ENCODE assay signal across 11 mouse cellular contexts in the genomic region with DNA sequence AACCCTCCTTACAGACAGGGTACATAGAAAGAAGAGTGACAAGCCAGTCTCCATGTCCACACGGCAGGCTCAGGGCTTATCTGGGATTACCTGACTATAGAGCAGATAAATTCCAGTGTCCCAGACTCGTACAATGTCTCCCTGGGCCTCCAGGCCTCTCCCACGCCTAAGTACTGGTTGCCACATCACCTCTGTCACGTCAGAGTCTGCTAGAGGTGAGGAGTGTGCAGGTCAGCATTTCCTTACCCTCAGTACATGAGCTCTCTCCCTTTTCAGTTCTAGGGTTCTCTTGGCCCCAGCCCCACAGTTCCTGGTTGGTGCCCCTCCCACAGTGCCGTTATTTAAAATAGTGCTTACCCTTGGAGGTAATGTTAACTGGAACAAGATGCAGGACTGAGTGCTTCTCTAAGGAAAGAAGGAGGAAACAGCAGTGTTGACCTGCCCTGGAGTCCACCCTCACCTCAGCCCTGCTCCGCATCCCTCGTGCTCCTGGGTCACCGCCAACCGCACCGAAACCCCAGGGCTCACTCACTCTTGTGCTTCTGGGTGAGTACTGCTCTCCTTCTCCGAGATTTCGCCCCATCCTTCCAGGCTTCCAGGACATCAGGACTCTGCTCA. TPM values are rescaled to one million over a fixed set of nuclear protein-coding genes. Genes with fewer than 3 reads are reported as not detected.
DNase-seq lines count a peak whose midpoint lies in the region; ATAC-seq and TF ChIP-seq lines count a peak whose summit lies in the region.
"Had no signal": no experiment of that assay in that cellular context is flagged by ENCODE, and none has a peak within 500 bp of the region (broad histone marks: within the 10 kb centered on the region; RNA-seq: fewer than 3 reads in every experiment).

No protein-coding gene starts in this region.

- H3K36me3 ChIP-seq in heart, embryonic 12.5 days = peaks cover 12% of the 10 kb centered on the region
- no peaks in the 10 kb centered on the region for H3K36me3 ChIP-seq in lung, postnatal 0 days (ENCODE audit: insufficient read depth, low read length)

- TF ChIP-seq EP300 in lung, postnatal 0 days (IDR thresholded peaks at IDR 0.05) = 0 out of 2 replicates have a peak, but pooled peaks have one; percentile 25

- no peaks in the 10 kb centered on the region for H3K9me3 ChIP-seq in heart, embryonic 12.5 days (replicated peaks)
- H3K9me3 ChIP-seq in lung, postnatal 0 days (ENCODE audit: low read length) = no peaks in the 10 kb centered on the region
- H3K9me3 ChIP-seq: limb, embryonic 12.5 days; midbrain, embryonic 12.5 days had no signal

- no peak overlapping the region for H3K27ac ChIP-seq in heart, embryonic 12.5 days (ENCODE audit: poor library complexity, severe bottlenecking)
- peak overlapping the region; percentile 87 for H3K27ac ChIP-seq in brown adipose tissue, adult 24 weeks (replicated peaks; ENCODE audit: low read depth, low read length)
- H3K27ac ChIP-seq in lung, postnatal 0 days (ENCODE audit: low read length) = peak overlapping the region; percentile 95
- H3K27ac ChIP-seq: midbrain, embryonic 12.5 days had no signal

- H3K4me3 ChIP-seq in heart, embryonic 12.5 days = no peak overlapping the region
- peak overlapping the region; percentile 2; the same call in 1 of the 2 replicates for H3K4me3 ChIP-seq in brown adipose tissue, adult 24 weeks (ENCODE audit: insufficient read depth, low read depth, low read length)
- H3K4me3 ChIP-seq in lung, postnatal 0 days (ENCODE audit: low read depth, low read length) = no peak overlapping the region
- H3K4me3 ChIP-seq: limb, embryonic 12.5 days; midbrain, embryonic 12.5 days had no signal

- H3K4me2 ChIP-seq in heart, embryonic 12.5 days = no peak overlapping the region
- no peak overlapping the region for H3K4me2 ChIP-seq in lung, postnatal 0 days (replicated peaks; ENCODE audit: low read depth, low read length)
- H3K4me2 ChIP-seq: midbrain, embryonic 12.5 days had no signal

- ATAC-seq in heart, embryonic 12.5 days (ENCODE audit: insufficient number of reproducible peaks, low FRiP score) = no peak
- ATAC-seq in lung, postnatal 0 days = no peak
- no peak for ATAC-seq in activated CD4-positive, CD25-positive, alpha-beta regulatory T cell, adult 4 months

- H3K9ac ChIP-seq in heart, embryonic 12.5 days = no peak overlapping the region
- 0 out of 2 replicates have a peak overlapping the region, but pooled peaks have one; percentile 8 for H3K9ac ChIP-seq in lung, postnatal 0 days (replicated peaks; ENCODE audit: low read depth)
- H3K9ac ChIP-seq: midbrain, embryonic 12.5 days had no signal

- WGBS in heart, embryonic 12.5 days = 79% methylated on average over 12 of the region's 12 CpGs
- 65% methylated on average over 12 of the region's 12 CpGs for WGBS in lung, postnatal 0 days

- H3K27me3 ChIP-seq in heart, embryonic 12.5 days (replicated peaks) = no peaks in the 10 kb centered on the region
- H3K27me3 ChIP-seq in lung, postnatal 0 days (replicated peaks; ENCODE audit: insufficient read depth, low read length) = no peaks in the 10 kb centered on the region
- H3K27me3 ChIP-seq: limb, embryonic 12.5 days had no signal

- no peak for TF ChIP-seq CTCF in lung, postnatal 0 days (IDR thresholded peaks at IDR 0.05)

- peaks cover 47% of the 10 kb centered on the region for H3K4me1 ChIP-seq in heart, embryonic 12.5 days (replicated peaks)
- H3K4me1 ChIP-seq in brown adipose tissue, adult 24 weeks (ENCODE audit: control insufficient read depth, insufficient read depth, insufficient read length, low read length) = peaks cover 8% of the 10 kb centered on the region
- peaks cover 41% of the 10 kb centered on the region for H3K4me1 ChIP-seq in lung, postnatal 0 days (ENCODE audit: insufficient read depth, low read depth, low read length)

- peak; percentile 42 to 54 for DNase-seq in adrenal gland, adult (ENCODE audit: inconsistent age in 2 of 2, low spot score in 1 of 2)
- DNase-seq in adrenal gland, postnatal 14 days = no peak
- peak; percentile 27 for DNase-seq in heart, postnatal 4 days
- DNase-seq in lung, postnatal 0 days (ENCODE audit: low spot score) = peak; percentile 73
- DNase-seq in urinary bladder, postnatal 36 days (ENCODE audit: low spot score in 2 of 2) = no peak
- DNase-seq: adrenal gland, postnatal 25 days had no signal

RNA-seq across cellular contexts. Expression of a gene that starts 1.3 kb away (rescaled TPM):
- 2.7 and 4.0 TPM in 2 replicates for total RNA-seq in adrenal gland, postnatal 14 days (2021)
- 1 to 10 TPM; 2.3 to 2.6 TPM for total RNA-seq in heart, postnatal 4 days (2021)
- 0.28 and 0.47 TPM in 2 replicates for polyA plus RNA-seq in heart, embryonic 12.5 days (2016; fragmentation: Nextera tagmentation; extraction: Ambion mirVana)
- polyA plus RNA-seq in brown adipose tissue, adult 24 weeks (2012; ENCODE audit: insufficient read depth, insufficient read length, missing spikeins) = 4.1 and 4.9 TPM in 2 replicates
- polyA plus RNA-seq in lung, postnatal 0 days (2015; fragmentation: Nextera tagmentation; extraction: Ambion mirVana) = 4.4 and 6.7 TPM in 2 replicates
- not detected for polyA plus RNA-seq in activated CD4-positive, CD25-positive, alpha-beta regulatory T cell, adult 4 months (2017; shearing (Covaris generic))

RNA-seq across cellular contexts. Expression of a gene that starts 2.4 kb away (rescaled TPM):
- 71.6 and 72.4 TPM in 2 replicates for total RNA-seq in adrenal gland, postnatal 14 days (2021)
- 10 to 100 TPM; 58.0 to 61.3 TPM for total RNA-seq in heart, postnatal 4 days (2021)
- 74.3 and 83.0 TPM in 2 replicates for polyA plus RNA-seq in heart, embryonic 12.5 days (2016; fragmentation: Nextera tagmentation; extraction: Ambion mirVana)
- 49.9 and 65.3 TPM in 2 replicates for polyA plus RNA-seq in brown adipose tissue, adult 24 weeks (2012; ENCODE audit: insufficient read depth, insufficient read length, missing spikeins)
- polyA plus RNA-seq in lung, postnatal 0 days (2015; fragmentation: Nextera tagmentation; extraction: Ambion mirVana) = 36.0 and 37.8 TPM in 2 replicates
- 10 to 100 TPM; 32.7 to 33.0 TPM for polyA plus RNA-seq in activated CD4-positive, CD25-positive, alpha-beta regulatory T cell, adult 4 months (2017; shearing (Covaris generic))

RNA-seq across cellular contexts. Expression of a gene that starts 11.4 kb away (rescaled TPM):
- 20.3 and 21.5 TPM in 2 replicates for total RNA-seq in adrenal gland, postnatal 14 days (2021)
- 10 to 100 TPM; 13.7 to 16.4 TPM for total RNA-seq in heart, postnatal 4 days (2021)
- 5.6 and 6.9 TPM in 2 replicates for polyA plus RNA-seq in heart, embryonic 12.5 days (2016; fragmentation: Nextera tagmentation; extraction: Ambion mirVana)
- polyA plus RNA-seq in brown adipose tissue, adult 24 weeks (2012; ENCODE audit: insufficient read depth, insufficient read length, missing spikeins) = 12.7 and 13.7 TPM in 2 replicates
- 12.0 and 13.6 TPM in 2 replicates for polyA plus RNA-seq in lung, postnatal 0 days (2015; fragmentation: Nextera tagmentation; extraction: Ambion mirVana)
- not detected for polyA plus RNA-seq in activated CD4-positive, CD25-positive, alpha-beta regulatory T cell, adult 4 months (2017; shearing (Covaris generic))

RNA-seq across cellular contexts. Expression of a gene that starts 11.7 kb away (rescaled TPM):
- 3.9 and 4.6 TPM in 2 replicates for total RNA-seq in adrenal gland, postnatal 14 days (2021)
- 1 to 10 TPM; 1.9 to 3.0 TPM for total RNA-seq in heart, postnatal 4 days (2021)
- polyA plus RNA-seq in heart, embryonic 12.5 days (2016; fragmentation: Nextera tagmentation; extraction: Ambion mirVana) = 1.5 and 3.3 TPM in 2 replicates
- 0.99 and 2.8 TPM in 2 replicates for polyA plus RNA-seq in brown adipose tissue, adult 24 weeks (2012; ENCODE audit: insufficient read depth, insufficient read length, missing spikeins)
- polyA plus RNA-seq in lung, postnatal 0 days (2015; fragmentation: Nextera tagmentation; extraction: Ambion mirVana) = 11.9 and 13.1 TPM in 2 replicates
- not detected for polyA plus RNA-seq in activated CD4-positive, CD25-positive, alpha-beta regulatory T cell, adult 4 months (2017; shearing (Covaris generic))

RNA-seq across cellular contexts. Expression of a gene that starts 12.0 kb away (rescaled TPM):
- total RNA-seq in adrenal gland, postnatal 14 days (2021) = 642 and 752 TPM in 2 replicates
- 100 to 1,000 TPM; 535 to 537 TPM for total RNA-seq in heart, postnatal 4 days (2021)
- 404 and 420 TPM in 2 replicates for polyA plus RNA-seq in heart, embryonic 12.5 days (2016; fragmentation: Nextera tagmentation; extraction: Ambion mirVana)
- polyA plus RNA-seq in brown adipose tissue, adult 24 weeks (2012; ENCODE audit: insufficient read depth, insufficient read length, missing spikeins) = 268 and 317 TPM in 2 replicates
- polyA plus RNA-seq in lung, postnatal 0 days (2015; fragmentation: Nextera tagmentation; extraction: Ambion mirVana) = 283 and 286 TPM in 2 replicates
- 100 to 1,000 TPM; 202 to 297 TPM for polyA plus RNA-seq in activated CD4-positive, CD25-positive, alpha-beta regulatory T cell, adult 4 months (2017; shearing (Covaris generic))

Comparison
In these comparisons a context has a peak if more than half of its experiments do, and no peak if none do; other contexts are left out.
1. DNase-seq: peak in adrenal gland, adult (2 of 2), heart, postnatal 4 days (single experiment) and lung, postnatal 0 days (single experiment); none in adrenal gland, postnatal 14 days (single experiment) and urinary bladder, postnatal 36 days (0 of 2).